Mouse (Mus musculus) layer of hippocampus, postnatal 14 days (tissue): ENCODE results near the gene Mmp15. TPM values are rescaled to one million over a fixed set of nuclear protein-coding genes. Genes with fewer than 3 reads are reported as not detected.
"Not testable (repeated sequence)": the region's sequence is repeated elsewhere in the genome, so short reads cannot be mapped to it uniquely, and the experiment has no call there.

Source experiments
- DNase-seq, 2 experiments: peaks; one replicate each; pipeline ENCODE4 v3.0.0; 2021 to 2022; ENCODE audit warnings: low spot score in 2 of 2, mixed read lengths in 1 of 2
- total RNA-seq, 2 experiments: library from RNA; stranded (reverse); gene quantifications; 2 replicates each; pipeline ENCODE4 v1.2.3; 2021

Gene Mmp15
- total RNA-seq, 2 experiments from 2014 or later: 29.8 to 33.8 TPM

DNA sequence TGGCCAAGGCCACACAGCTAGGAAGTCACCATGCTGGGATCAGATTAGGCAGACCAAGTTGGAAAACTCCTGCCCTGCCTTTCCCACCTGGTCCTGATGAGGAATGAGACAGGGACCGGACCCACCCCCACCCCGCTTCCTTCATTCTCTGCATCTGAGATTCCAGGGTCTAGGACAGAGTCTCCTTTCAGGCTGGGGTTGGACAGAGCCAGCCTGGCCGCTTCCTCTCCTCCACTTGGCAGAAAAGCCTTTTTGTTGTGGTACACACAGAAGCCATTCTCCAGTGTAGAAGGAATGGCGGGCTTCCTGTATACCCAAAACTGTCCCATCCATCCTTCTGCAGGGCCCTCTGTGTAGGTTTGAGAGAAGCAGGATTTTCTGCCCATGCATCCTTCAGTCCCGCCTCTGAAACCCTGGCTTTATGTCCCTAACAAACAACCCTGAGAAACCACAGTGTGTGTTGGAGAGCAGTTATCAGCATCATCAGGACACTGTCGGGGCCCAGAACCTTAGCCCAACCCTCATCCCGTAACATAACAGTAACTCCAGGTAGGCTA is 23.4 kb downstream of the Mmp15 start:
- peak in 1 of 2 experiments; percentile 34 for DNase-seq

DNA sequence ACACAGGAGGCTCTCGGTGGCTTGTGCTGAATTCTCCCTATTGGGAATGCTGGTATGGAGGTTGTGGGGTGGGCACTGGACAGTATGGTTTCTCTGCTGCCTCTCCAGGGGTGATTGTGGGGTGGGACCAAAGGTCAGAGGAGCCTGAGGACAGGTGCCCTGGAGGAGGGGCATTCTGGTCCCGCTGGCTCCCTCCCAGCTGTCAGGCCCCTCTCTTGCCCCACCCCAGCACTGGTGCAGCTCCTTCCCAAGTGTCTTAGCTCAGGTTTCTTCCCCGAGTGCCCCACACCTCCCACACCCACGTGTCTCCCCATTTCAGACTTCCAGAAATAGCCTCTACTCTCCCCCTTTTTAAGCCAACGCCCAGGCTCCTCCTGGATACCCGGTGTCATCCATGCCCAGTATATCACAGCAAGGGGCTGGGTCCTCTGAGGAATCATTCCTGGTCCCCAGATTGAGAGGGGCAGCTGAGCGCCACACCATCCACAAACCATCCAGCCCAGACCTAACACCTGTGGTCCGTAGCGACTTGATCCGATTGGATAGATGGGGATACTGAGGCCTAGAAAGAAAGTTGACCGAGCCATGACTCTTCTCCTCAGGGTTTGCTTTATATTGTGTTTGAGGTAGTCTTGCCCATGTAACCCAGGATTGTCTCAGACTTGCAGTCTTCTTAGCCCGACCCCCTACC is 24.4 kb downstream of the Mmp15 start:
- no peak for DNase-seq

DNA sequence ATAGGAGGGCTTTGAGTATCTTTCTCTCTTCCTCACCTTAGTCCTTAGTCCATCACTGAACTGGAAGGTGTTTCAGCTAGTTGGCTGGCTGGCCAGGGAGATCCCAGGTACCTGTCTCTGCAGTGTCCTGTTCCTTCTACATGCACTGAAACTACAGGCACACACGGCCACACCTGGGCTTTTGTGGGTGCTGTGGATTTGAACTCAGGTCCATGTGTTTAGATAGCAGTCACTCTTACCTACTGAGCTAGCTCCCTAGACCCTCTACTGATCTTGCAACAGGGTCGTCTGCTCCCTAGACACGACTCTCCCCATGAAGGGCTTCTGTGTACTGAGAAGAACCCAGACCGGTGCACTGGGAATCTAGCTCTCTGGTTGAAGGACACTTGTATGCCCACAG is 25.0 kb downstream of the Mmp15 start:
- no peak for DNase-seq

GRCm38 (mm10) chr8:95377863-95378291 is 25.8 kb downstream of the Mmp15 start:
- no peak for DNase-seq

GRCm38 (mm10) chr8:95378928-95379327 is 26.9 kb downstream of the Mmp15 start:
- not testable (repeated sequence) for DNase-seq

GRCm38 (mm10) chr8:95380953-95381352 is 28.9 kb downstream of the Mmp15 start:
- DNase-seq: no peak

- no peak for DNase-seq
Measured at GRCm38 (mm10) chr8:95381595-95381994, 29.5 kb downstream of the Mmp15 start.

DNA sequence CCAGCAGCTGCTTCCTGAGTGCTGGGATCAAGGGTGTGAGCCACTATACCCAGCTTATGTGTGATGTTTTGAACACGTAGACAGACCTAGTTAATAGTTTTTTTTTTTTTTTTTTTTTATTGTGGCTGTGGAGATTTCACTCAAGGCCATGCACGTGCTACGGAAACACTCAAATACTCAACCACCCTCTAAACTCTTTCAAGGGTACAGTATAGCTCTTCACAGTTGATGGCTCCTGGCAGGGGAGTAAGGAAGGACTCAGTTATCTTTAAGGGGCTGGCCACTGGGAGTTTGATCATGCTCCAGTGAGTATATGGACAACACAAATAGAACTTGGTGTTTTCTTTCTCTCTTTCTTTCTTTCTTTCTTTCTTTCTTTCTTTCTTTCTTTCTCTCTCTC is 32.4 kb downstream of the Mmp15 start:
- DNase-seq: no peak

- no peak for DNase-seq
Measured at GRCm38 (mm10) chr8:95386037-95386436, 34.0 kb downstream of the Mmp15 start.

DNA sequence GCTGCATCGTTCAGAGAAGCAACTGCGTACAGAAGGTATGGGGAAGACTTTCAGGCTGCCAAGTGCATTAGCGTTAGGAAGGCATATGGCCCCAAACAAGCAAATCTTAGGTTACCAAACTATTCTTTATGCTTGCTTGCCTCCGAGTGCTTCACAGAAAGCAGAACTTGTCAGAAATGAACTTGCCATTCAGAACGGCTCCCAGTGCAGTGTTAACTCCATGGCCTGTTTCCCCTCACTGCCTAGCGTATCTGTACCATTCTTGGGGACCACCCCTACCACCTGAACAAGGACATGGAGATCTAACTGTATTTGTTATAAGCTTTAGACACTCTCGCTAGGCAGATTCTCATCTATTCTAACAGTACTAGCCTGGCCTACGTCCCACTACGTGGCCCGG is 35.2 kb downstream of the Mmp15 start:
- no peak for DNase-seq

GRCm38 (mm10) chr8:95387936-95388335 is 35.9 kb downstream of the Mmp15 start:
- DNase-seq: no peak

GRCm38 (mm10) chr8:95390312-95390711 is 38.2 kb downstream of the Mmp15 start:
- no peak for DNase-seq

- DNase-seq: no peak
Measured at GRCm38 (mm10) chr8:95391101-95391500, 39.0 kb downstream of the Mmp15 start.

GRCm38 (mm10) chr8:95392604-95393003 is 40.5 kb downstream of the Mmp15 start:
- no peak for DNase-seq

DNA sequence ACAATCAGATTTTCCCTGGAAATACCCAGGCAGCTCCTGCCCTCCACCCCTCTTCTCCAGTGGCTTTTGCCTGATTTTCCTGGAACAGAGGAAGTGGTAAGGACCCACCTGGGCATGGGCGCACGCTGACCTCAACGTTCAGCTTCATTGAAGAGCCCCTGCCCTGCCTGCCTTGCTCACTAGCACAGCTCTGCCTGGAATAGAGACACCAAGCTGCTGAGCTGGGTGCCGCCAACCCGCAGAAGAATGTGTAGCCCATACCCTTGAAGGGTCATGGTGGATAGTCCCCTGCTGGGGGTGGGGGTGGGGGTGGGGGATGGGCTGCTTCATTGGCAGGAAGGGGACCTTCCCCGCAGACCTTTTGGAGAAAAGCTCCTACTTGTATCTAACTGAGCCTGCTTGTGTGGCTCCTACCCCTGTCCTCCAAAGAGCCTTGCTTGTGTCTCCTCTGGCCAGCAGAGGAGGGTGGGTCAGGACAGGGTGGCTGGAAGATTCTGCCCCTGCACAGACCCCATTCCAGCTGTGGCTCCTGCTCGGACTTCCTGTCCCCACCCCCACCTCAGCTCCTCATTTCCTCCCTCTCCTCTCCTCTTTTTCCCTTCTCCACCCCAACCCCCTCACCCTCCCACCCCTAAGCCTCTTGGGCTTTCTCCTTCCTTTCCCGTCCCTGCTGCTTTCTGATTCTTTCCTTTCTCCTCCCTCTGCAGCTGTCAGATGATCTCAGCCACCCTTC is 43.3 kb downstream of the Mmp15 start:
- no peak for DNase-seq

- no peak for DNase-seq
Measured at GRCm38 (mm10) chr8:95396752-95397151, 44.7 kb downstream of the Mmp15 start.

DNA sequence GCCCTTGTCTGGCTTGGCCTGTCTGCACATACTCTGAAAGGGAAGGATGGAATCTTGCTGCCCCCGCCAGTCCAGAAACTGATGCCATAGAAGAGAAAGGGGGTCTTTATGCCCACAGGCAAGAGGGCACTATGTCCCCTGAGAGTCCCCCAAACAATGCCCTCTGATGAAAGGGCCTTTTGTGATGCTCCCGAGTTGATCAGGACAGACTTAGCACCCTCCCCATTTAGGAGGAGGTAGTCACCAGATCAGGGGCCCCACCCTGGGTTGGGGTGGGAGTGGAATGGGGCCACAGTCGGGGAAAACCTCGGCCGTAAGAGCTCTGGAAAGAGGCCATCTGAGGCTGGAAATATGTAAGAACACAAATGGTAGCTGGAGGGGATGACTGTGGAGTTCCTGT is 45.1 kb downstream of the Mmp15 start:
- no peak for DNase-seq

GRCm38 (mm10) chr8:95399131-95399530 is 47.1 kb downstream of the Mmp15 start:
- no peak for DNase-seq

DNA sequence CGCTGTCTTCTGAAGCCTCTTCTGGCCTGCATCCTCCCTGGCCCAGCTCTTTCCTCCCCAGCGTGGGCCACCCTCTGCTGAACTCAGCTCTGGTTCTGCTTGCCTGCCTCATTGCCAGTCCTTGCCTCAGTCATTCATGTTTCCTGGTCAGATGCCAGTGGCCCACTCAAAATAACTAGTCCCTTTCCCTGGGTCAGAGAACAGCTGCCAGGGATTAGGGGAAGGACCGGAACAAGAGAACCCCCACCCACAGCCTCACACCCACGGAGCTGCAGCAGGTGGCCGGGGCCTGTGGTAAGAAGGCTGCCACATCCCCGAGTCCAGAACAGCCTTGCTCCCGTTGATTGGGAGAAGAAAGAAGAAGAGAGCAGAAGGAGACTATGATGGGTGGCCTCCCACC is 49.0 kb downstream of the Mmp15 start:
- no peak for DNase-seq

DNA sequence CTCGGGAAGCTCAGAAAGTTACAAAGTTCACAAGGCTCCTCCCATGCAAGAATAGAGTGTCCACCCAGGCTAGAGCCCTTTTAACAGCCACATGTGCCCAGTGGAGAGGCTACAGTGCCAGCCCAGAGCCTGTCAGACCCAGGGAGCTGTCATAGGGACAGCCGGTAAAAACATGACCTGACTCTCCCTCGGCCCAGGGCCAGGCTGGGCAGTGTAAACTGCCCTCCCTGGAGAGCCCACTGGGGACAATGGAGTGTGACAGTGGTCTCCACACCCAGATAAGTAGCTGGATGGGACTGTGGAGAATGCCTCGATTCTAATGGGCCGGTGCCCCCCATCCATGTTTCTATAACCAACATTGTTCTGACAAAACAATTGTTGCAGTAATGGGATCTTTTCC is 57.5 kb downstream of the Mmp15 start:
- no peak for DNase-seq

DNA sequence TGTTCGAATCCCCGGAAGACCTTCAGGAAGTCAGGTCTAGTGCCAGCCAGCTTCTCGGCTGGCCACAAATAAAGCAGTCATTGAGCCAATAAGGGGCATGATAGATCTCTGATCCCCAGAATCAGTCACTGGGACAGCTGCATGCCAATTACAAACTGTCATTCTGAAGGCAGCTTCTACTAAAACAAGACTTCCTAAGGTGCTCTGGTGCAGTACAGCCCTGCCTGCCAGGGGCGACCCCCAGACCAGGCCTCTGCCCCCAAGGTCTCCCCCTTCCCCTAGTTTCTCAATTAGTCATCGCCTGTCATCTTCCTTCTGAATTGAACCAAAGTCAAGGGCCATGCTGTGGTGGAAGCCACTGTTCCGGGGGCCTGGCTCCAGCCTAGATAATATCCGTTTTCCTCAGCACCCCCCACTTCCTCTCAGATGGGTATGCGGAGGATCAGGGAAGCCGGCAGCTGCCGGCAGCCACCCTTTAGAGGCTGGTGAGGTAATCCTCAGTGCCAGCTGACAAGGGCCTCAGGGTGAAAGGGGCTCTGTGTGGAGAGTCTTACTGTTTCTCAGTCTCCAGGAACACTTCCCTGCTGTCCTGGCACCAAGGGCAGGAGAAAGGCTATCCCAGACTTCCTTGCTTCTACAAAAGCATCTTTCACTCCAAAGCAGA is 59.4 kb downstream of the Mmp15 start:
- no peak for DNase-seq
